Mouse (Mus musculus) brain, embryonic 14.5 days (tissue): Measurements from ENCODE around the gene Trim43a. TPM values are rescaled to one million over a fixed set of nuclear protein-coding genes. Genes with fewer than 3 reads are reported as not detected.
"Not testable (repeated sequence)": the region's sequence is repeated elsewhere in the genome, so short reads cannot be mapped to it uniquely, and the experiment has no call there.

Source experiments
- DNase-seq: peaks from one replicate; pipeline ENCODE4 v3.0.0-alpha.2; 2011; ENCODE audit warnings: low read depth
- CTCF ChIP-seq: fragments of 200-500 bp; IDR thresholded peaks from 2 replicates; pipeline ENCODE4 v1.5.1; 2012; ENCODE audit warnings: inconsistent platforms, mild to moderate bottlenecking, moderate library complexity, borderline replicate concordance; ENCODE audit not compliant: insufficient read depth, insufficient read length; ENCODE audit errors: extremely low read depth
- POLR2A ChIP-seq: fragments of 200-500 bp; IDR thresholded peaks from 2 replicates; pipeline ENCODE4 v1.6.1; 2012; ENCODE audit warnings: mild to moderate bottlenecking, inconsistent platforms, borderline replicate concordance; ENCODE audit not compliant: poor library complexity, insufficient read depth, insufficient read length, severe bottlenecking; ENCODE audit errors: extremely low read depth
- polyA plus RNA-seq: library from polyadenylated mRNA; depleted of rRNA; stranded (reverse); fragments of >200 nt; gene quantifications from 2 replicates; pipeline ENCODE4 v1.2.3, GENCODE M21; 2012; rRNA removed

The Trim43a gene
- 0.05 and 0.51 TPM in 2 replicates for polyA plus RNA-seq

DNA sequence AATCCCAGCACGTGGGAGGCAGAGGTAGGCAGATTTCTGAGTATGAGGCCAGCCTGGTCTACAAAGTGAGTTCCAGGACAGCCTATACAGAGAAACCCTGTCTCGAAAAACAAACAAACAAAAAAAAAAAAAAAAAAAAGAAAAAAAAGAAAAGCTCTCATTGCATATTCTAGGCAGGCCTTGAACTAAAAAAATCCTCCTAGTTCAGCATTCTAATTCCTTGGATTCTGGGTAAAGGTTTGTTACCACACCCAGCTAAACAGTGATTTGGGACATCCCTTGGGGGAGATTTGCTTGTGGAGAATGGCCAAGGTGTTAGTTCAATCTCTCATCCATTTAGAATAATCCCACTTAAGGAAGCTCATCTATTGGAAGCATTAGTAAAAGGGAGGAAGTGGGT lies at the start of gene Trim43a:
TSS of gene Trim43a (plus strand) at position 301 of the 400 bp plus-strand sequence.
- DNase-seq, result not testable (repeated sequence)

DNA sequence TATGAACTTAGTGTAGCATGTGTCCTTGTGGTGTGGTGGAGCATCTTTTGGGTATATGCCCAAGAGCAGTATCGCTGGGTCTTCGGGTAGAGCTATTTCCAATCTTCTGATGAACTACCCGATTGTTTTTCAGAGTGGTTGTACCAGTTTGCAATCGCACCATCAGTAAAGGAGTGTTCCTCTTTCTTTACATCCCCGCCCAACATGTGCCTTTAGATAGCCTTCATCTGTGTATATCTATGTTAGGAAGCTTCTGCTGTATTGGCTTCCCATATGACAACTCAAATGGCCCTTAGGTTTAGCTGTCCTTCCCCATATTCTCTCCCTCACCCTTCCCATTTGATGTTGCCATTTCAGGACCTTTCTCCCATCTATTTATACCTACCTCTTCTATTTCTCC lies 46.6 kb upstream of the Trim43a start:
- no peak for DNase-seq
- no peak for TF ChIP-seq CTCF
- TF ChIP-seq POLR2A, result no peak

DNA sequence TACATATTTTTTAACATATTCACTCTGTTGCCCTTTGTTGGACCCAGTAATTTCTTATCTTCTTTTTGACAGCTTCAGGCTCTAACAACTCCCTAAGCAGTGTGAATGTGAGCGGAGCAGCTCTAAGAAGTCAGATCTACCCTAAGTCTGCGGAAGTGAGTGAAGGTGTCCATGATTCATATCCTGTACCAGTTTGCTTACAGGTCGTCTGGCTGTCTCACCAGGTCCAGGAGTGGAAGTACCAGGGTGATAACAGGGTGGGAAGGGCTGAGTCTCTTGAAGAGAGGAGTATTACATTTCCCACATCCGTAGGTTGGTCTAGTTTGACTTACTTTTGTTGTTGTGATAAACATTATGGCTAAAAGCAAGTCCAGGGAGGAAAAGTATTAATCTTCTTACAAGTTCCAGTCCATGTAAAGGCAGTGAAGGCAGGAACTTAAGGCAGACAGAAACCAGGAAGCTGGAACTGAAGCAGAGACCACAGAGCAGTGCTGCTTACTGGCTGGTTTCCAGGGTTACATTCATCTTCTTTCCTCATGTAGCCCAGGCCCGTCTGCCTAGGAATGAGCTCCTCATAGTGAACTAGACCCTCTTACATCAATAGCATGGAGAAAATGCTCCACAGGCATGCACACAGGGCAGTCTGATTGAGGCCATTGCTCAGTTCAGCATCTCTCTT lies 41.0 kb upstream of the Trim43a start:
- TF ChIP-seq POLR2A, result no peak
- TF ChIP-seq CTCF, result no peak
- DNase-seq, result no peak

DNA sequence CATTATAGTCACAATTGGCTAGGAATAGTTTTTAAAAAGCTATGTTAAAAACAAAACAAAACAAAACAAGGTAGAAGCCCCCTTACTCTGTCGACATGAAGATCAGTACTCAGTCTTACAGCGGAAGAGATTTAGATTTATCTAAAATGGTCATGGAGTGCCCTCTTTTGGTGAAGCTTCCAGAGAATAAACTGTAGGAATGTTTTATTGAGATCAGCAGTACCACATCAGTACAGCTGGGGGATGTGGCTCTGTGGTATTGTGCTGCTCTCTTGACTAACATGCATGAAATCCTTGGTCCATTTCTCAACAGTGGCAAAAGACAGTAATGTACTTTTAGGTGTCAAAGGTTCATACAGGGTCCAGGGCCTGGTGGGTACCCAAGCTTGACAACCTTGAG lies 37.9 kb upstream of the Trim43a start:
- no peak for TF ChIP-seq POLR2A
- TF ChIP-seq CTCF, result peak; percentile 26; the same call in 1 of the 2 replicates
- peak; percentile 72 for DNase-seq

DNA sequence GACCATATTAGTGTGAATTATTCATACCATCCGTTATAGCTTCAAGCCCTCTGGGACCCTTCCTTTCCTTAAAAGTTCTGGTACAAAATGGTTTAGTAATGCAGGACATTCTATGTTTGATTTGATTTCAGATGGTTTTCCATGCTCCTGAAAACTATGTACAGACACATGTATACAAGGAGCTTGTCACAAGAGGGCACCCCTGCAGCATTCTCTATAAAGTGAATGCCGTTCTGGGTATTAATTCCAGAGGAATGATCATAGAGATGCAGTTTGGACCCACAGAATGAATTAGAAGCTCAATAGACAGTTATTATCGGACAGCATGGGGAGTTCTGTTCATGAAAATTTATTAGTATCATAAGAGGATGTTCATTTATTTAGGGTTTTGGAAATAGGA lies 35.2 kb upstream of the Trim43a start:
- peak; percentile 77 for DNase-seq
- TF ChIP-seq POLR2A (no peak), CTCF (peak; percentile 23; the same call in 1 of the 2 replicates)

DNA sequence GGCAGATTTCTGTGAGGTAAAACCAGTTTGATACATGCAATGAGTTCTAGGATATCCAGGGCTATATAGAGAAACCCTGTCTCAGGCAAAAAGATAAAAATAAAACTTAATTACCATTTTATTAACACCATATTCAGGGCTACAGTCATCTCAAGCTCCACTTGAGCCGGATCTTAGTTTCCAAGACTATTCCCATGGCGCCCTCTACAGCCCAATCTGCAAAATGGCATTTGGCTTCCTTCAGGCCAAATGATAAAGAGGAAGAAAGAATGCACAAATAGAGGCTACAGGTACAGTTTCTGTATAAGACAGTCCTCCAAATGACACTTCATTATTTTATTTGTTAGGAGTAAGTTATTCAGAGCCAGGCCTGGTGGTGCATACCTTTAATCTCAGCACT lies 34.5 kb upstream of the Trim43a start:
- DNase-seq, result peak; percentile 84
- peak; percentile 68; the same call in 1 of the 2 replicates for TF ChIP-seq CTCF
- no peak for TF ChIP-seq POLR2A

DNA sequence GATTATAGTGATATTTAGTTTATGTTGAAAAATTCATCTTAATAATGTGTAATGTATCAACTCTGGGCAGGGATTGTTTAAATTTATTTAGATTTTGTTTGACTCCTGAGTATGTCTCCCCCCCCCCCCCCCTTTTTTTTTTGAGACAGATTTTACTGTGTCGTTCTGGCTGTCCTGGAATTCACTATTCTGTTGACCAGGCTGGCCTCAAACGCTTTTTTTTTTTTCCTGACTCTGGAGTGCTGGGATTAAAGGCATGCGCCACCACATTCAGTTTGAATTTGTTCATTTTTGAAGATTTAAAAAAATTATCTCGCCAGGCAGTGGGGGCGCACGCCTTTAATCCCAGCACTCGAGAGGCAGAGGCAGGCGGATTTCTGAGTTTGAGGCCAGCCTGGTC lies 34.0 kb upstream of the Trim43a start:
- DNase-seq, result no peak
- TF ChIP-seq POLR2A, result no peak
- TF ChIP-seq CTCF, result no peak

DNA sequence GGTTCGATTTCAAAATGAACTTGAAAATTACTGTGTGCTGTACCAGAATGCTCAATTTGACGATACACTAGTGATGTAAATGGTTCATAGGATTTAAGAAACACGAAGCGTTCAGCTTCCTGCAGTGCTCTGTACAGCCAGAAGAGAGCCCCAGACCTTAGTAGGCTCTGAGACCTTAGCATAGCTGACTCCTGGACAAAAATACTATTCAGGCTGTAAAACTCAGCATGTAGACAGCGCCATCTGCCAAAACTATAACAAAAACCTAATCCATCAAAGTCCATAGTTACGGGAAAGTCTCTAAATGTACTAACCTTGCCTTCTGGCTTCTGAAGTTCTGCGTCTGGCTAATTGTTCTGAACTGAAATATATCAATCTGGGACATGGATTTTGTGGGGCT lies 33.4 kb upstream of the Trim43a start:
- peak; percentile 82 for DNase-seq
- TF ChIP-seq POLR2A (no peak), CTCF (peak; percentile 51; the same call in 1 of the 2 replicates)

DNA sequence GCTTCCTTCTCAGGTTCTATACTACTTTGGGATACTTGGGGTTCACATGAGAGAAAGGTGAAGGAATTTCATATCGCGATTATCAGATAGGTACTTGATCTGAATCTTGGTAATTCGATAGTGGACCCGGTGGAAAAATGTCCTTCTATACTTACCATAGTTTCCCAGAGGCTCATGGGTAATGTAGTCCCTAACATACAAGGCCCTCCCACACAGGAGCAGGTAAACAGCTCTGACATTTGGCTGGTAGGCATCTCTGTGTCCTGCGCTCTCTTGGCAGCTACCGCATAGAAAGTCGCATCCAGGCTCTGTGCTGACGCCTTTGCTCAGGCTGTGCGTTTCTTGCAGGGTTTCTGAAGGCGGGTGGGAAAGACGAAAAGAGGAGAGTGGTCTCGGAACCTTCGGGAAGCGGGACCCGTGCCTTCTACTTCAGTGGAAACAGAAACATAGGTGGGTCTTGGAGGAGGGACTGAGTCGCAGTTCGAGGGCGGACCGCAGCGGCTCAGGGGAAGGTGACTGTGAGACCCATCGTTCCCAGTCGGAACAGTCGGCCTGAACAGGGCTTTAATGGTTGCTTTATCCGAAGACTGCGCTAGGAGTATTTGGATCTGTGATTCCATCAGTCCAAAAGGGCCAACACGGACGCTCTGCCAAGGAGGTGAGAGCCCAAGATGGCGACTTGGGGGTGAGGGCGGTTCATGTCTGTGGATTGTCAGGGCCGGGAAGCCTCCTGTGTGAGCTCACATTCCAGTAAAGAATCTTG lies 32.7 kb upstream of the Trim43a start, which contains the start of gene Zfp949:
TSS of gene Zfp949 (plus strand) at position 170 of the 763 bp plus-strand sequence.
- DNase-seq, result peak; percentile 96
- TF ChIP-seq CTCF (no peak), POLR2A (peak; percentile 16; the same call in 1 of the 2 replicates)

DNA sequence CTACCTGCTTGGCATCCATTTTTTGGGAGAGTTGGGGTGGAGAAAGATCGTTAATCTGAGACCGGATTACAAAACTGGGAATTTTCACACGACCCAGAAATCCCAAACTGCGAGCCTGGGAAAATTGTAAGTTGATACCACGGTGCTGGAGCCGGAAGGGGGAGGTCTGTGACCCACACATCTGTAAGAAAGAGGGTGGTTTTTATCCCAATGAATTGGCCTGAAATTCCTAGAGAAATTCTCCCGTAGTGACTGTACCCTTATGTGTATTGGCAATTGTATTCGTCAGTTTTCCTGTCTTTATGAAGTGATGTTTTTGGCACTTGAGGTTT lies 32.1 kb upstream of the Trim43a start:
- no peak for DNase-seq
- TF ChIP-seq POLR2A (no peak), CTCF (no peak)

DNA sequence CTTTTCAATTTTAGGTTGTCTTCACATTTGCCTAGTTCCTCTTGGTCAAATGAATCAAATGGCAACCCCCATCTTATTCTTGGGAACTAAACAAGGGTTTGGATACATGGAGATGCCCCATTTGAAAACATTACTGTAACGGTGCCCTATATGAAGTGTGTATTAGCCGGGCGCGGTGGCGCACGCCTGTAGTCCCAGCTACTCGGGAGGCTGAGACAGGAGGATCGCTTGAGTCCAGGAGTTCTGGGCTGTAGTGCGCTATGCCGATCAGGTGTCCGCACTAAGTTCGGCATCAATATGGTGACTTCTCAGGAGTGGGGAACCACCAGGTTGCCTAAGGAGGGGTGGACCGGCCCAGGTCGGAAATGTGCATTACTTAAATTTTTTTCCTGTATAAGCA lies 27.6 kb upstream of the Trim43a start:
- DNase-seq, result no peak
- TF ChIP-seq POLR2A, result no peak
- TF ChIP-seq CTCF, result no peak

DNA sequence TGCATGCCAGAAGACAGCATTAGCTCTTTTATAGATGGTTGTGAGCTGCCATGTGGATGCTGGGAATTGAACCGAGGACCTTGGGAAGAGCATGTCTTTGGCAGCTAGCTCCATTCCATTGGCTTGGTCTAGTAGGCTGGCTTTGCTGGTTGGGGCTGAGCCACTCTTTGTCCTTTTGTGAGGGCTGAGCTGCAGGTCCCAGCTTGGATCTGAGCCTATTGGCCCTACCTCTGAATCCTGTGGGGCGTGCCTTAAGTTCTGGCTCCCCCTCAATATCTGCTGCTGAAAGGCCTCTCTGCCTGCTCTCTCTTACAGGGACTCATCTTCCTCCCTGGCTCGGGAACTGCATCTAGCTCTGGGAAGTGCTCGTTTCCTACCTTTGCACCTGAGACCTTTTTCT lies 22.5 kb upstream of the Trim43a start:
- peak; percentile 56 for DNase-seq
- TF ChIP-seq POLR2A, result no peak
- no peak for TF ChIP-seq CTCF

DNA sequence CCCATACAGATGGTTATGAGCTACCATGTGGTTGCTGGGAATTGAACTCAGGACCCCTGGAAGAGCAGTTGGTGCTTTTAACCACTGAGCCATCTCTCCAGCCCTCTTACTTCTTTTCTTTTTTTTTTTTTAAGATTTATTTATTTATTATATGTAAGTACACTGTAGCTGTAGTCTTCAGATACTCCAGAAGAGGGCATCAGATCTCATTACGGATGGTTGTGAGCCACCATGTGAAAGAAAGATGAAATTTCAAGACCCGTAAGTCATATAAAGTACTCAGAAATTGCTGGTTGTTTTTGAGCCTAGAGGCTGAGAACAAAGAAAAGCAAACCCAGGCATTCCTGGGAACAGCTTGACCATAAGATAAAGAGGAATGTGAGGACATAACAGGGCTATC lies 19.2 kb upstream of the Trim43a start:
- DNase-seq, result not testable (repeated sequence)

DNA sequence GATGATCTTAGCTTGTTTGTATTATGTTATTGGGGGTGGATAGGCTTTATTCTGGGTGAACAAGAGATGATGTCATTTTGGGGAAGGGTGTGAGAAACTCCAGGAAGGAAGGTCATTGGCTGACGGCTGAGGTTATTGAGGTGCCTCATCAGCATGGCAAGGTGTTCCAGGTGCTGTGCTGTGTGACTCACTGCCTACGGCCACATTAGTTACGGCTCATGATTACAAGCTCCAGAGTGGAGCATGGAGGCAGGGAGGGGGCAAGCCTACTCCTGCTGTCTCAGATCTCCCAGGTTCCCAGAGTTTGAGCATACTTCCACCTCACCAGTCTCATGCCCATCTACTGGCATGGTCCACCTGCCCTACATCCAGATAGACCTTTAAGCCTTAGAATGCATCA lies 10.2 kb upstream of the Trim43a start:
- not testable (repeated sequence) for DNase-seq

DNA sequence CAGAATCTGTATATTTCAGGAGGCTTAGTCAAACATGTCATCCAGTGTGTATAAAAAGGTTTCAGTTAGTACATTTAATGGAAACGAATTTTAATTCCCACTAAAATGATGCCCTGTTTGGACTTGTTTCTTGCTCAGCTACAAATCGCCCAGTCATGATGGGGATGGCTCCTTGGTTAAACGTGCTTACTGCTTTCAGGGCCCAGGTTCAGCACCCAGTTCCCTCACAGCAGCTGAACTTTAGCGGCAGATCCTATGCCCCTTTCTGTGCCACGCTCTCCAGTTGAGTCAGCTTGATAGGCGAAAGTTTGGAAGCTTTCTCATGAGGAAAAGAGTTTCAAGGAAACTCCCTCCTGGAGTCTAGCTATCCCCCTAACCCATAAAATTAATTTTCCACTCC lies 13.0 kb downstream of the Trim43a start:
- DNase-seq, result not testable (repeated sequence)

DNA sequence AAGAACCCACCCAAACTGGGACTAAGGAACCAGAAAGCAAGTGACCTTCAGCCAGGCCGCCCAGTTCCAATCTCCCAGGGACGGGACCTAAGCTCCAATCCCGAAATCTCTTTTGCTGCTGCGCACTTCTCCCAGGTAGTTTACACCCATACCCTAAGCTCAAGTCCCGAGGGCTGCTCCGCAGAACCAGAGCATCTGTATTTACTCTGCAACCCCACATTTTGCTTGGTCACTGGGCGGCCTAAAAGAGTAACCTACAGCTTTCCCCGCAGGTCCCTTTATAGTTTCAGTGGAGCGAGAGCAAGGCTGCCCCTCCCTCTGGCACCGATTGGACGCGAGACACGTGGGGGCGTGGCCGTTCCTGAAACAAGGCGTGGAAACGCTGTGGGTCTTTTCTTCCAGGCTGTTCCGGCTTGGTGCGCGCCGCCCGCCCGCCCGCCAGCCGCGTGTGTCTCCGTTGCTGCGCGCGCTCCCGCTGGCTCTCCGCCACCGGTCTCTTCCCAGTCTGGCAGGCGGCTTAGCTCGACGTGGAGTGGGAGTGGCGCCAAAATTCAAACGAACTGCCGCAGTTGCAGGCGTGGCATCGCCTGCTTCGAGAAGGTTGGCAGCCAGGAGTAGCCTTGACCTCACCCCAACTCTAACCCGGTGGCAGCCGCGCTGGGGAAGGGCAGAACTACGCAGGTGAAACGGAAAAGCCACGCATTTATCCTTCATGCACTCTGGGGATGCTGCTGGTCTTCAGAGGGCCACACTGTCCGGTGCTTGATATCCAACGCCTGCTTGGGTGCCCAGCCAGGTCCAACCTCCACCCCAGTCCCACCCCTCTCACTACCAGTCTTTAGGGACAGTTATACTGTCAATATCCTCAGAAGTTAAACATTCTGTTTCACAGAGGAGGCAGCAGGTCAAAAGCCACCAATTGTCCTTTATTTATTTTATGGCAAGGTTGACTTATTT lies 18.8 kb downstream of the Trim43a start:
- peak; percentile 98 for DNase-seq
